Mouse (Mus musculus) R1 (cell line): ENCODE results near the gene Ramp3.

Source experiments
- DNase-seq: peaks from one replicate; pipeline ENCODE4 v3.0.0-alpha.2; 2018; ENCODE audit warnings: low read depth, low spot score

Ramp3 gene

DNA sequence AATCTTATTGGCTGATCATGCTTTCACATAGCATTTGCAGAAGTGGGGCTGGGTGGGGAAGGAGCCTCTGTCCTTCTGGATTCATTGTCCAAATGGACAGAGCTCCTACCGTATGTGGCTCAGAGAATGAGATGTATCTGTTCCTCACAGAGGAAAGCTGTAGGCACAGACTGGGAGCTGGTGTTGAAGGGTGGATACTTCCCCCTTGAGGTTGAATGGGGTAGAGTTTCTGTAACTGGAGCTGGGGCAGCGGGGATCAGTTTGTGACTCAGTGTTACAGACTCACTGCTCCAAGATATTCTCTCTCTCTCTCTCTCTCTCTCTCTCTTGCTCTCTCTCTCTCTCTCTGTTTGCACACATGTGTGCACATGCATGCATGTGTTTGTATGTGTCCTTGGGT lies 11.7 kb downstream of the Ramp3 start:
- DNase-seq: no peak

DNA sequence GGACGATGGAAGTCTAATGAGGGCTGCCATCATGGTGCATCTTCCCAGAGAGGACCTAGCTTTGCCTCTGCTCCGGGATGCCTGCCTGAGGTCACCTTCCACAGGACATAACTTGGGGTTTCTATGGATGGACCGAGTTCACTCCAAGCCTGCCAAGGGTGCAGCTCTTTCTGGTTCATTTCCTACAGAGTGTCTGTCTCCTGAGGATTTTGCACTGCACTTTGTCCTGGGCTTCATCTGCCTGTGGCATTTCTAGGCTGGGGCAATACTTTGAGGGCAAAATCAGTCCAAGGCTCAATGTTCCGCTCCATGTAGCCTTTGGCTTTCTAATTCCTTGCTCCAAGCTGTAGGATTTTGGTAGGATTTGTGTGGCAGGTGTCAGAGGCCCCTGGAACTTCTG lies 12.5 kb downstream of the Ramp3 start:
- DNase-seq: no peak

DNA sequence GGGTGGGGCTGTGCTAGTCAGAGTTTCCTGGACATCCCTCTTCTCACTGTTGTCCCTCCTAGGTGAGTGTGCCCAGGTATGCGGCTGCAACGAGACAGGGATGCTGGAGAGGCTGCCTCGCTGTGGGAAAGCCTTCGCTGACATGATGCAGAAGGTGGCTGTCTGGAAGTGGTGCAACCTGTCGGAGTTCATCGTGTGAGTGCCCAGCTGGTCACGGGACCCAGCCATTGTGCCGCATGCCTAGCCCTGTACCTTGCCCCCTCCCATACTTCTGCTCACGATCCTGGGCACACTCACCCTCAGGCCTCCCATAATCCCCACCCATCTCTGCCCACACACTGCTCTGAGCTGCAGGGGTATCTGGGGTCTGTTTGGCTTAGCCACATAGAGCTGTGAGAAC lies 16.4 kb downstream of the Ramp3 start:
- DNase-seq: no peak

DNA sequence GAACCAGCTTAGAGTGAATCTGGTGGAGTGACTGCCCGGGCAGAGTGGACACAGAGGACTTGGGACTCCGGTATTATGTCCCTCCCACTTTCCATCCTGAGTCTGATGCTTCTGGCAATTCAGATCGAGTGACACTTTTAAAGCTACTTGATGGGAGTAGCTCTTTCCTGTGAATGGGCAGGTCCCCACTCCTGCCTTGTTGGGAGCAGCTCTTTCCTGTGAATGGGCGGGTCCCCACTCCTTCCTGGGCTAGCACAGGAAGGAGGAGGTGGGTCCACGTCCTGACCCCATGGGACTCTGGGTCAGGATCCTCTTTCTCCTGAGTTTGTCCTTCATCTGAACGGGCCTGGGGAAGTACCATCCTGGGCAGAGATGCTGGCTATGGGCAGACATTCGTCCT lies 17.1 kb downstream of the Ramp3 start:
- no peak for DNase-seq

- DNase-seq: no peak
Observed at GRCm38 (mm10) chr11:6676641-6677040, 18.3 kb downstream of the Ramp3 start.

DNA sequence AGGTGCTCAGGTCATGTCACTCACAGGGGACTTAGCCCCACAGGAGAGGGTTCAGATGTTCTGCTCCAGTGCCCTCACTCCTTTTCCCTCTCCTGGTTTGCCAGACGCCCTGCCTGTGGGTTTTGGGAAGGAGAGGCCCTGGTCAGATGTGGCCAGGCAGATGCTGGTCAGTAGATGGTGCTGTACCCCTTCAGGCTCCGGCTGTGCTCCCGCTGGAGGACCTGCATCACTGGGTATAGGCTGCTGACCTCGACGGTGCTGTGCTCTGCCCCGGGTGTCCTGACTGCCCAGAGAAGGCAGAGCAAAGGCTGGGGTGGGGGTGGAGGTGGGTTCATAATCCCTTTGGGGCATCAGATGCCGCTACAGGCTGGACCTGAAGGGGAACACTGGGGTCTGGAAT lies 19.2 kb downstream of the Ramp3 start:
- no peak for DNase-seq

DNA sequence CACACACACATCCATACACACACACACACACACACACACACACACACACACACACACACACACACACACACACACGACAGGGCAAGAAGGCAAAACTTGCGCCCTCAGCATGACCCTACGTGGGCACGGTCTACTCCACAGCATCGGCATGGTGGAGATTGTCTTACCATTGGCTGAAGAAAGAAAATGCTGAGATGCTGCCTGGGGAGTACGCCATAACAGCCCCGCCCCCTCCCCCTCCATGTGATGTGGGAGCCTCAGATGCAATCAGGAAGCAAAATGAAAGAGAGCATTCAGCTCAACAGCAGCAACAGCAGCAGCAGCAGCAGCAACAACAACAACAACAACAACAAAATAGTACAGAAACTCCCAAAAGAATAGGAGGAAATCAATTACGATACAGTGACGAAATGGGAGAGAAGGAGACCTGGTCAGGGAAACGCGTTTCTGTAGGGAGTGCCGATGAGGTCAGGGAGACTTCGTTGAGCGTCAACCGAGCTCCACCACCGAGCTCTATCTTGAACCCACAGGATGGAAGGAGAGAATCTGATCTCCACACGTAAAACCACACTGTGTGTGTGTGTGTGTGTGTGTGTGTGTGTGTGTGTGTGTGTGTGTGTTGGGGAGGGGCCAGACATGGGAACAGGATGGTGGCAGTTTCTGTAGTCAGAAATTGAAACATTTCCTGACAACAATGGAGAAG lies 21.5 kb downstream of the Ramp3 start:
- DNase-seq: peak; percentile 57

DNA sequence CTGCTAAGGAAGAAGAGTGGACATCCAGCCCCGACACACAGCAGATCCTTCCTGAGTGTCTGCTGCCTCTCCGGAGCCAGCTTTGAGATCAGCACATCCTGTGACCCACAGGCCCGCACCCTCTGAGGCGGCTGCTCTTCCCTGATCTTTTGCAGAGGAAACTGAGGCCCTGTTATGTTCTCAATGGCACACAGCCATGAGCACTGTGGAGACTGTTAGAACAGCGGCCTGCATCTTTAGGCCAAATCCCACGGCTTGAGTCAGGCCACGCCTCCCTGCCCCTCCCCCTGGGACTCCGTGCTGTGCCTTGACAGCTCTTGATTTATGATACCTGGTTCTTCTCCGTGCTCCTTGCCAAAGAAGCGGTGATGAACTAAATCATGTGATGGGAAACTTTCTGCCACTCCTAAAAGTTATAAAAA lies 22.1 kb downstream of the Ramp3 start:
- DNase-seq: peak; percentile 89

DNA sequence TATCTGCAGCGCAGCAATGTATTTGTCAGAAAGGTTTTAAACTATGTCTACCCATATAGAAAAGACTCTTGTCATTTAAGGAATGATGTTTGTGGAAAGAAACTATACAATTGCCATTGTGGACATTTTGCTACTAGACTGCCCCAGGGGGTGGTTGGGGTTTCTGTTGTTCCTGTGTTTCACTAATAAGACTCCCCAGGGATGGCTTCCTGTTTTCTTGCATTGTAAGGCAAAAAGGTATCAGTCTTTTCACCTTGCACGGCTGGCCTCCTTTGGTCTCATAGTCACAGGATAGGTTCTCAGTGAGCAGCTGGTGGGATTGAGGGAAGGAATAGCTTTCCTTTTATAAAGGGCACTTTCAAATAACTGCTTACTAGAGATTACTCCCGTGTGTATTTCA lies 26.4 kb downstream of the Ramp3 start:
- DNase-seq: peak; percentile 93

DNA sequence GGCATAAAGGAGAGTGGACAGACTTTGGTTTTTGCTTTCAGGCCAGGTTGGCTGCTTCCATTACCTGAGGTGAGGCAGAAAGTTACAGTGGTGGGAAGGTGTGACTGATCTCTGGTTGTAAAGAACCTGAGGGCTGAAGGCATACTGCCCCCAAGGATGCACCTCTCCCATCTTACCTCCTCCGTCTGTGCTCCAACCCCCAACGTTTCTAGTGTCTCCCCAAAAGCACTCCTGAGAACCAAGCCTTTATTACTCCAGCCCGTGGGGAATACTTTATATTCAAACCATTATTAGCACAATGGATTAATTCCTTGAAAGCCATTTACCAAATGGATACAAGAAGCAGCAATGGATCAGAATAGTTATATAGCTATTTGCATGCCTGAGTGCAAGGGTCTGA lies 30.6 kb downstream of the Ramp3 start:
- DNase-seq: no peak

- no peak for DNase-seq
Observed at GRCm38 (mm10) chr11:6692341-6692740, 34.0 kb downstream of the Ramp3 start.

- no peak for DNase-seq
Observed at GRCm38 (mm10) chr11:6694114-6694513, 35.8 kb downstream of the Ramp3 start.

DNA sequence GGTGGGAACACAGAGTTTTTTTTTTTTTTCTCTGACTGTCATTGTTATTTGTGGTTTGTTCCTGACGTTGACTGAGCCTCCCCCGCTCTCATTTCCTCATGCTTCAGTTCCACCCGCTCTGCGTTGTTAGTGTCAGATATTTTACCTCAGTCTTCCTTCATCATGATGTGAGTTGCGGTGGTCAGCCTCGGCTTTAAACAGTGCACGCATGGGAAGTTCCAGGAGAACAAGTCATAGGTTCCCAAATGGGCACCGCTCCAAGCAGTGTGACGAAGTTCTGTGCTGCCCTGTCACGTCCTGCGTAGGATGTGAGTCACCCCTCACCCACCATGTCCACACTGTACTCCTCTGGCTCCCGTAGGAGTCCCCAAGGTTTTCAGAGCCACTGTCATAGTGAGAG lies 36.9 kb downstream of the Ramp3 start:
- no peak for DNase-seq

DNA sequence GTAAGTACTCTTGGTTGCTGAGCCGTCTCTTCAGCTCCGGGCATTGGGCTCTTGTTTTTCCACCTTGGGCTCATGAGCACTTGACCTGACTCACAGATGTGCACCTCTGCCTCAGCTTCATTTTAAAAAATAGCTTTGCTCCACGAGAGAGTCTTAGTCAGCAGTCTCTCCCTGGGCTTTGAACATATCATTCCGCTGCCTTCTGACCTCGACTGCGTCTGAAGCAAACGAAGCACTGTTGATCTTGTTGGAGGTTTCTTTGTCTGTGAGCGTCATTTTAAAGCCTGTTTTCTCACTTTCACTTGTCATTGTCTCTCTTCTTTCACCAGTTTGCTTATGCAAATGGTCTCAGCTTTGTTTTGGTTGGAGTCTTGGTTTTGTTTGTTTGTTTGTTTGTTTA lies 38.2 kb downstream of the Ramp3 start:
- DNase-seq: no peak

DNA sequence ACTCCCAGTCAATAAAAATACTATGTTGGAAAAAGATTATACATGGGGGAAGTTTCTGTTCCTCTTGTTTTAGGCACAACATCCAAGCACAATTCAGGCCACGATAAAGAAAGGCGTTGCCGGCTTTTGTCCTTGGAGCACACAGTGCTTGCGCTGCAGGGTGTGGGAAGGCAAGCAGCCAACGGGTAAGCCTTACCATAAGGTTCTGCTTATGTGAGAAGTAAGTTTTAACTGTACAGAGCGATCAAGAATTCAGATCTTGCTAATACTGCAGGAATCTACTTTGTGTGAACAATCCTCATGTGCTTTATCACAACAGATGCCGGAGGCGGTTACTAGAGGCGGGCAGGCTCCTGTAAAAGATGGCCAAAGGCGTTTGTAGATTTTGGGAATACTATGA lies 39.4 kb downstream of the Ramp3 start:
- peak; percentile 42 for DNase-seq

DNA sequence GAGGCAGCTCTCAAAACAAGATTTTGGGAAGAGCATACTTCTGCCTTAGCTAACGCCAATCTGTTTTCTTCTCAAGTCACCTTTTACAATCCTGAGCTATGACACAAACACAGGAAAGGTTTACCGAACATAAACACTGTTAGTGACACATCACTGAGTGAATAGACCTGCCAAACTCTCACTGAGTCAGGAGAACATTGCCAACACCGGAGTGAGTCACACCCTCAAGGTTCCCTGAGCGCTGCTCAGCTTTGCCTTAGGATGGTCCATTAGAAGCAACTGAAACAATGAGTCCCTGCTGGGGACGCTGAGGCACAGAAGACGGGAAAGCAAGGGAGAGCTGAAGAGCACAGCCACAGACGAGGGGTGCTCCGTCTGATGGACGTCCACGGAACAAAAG lies 40.0 kb downstream of the Ramp3 start:
- no peak for DNase-seq

DNA sequence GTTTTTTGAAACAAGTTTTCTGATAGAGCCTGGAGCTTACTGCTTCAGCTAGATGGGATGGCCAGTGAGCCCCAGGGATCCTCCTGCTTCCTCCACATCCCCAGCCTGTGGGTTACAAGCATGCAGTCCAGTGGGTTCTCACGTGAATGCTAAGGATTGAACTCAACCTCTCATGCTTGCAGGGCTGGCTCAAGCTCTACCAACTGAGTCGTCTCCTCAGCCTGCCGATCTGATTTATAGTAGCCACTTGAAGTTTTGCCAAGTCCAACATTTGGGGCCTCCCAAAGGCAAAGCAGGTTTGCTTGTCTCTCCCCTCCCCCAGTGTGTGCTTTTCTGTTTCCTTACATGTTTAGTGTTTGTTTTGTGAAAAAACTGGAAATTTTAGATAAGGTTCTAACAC lies 43.9 kb downstream of the Ramp3 start:
- no peak for DNase-seq

GRCm38 (mm10) chr11:6704851-6705250 lies 46.5 kb downstream of the Ramp3 start:
- no peak for DNase-seq

DNA sequence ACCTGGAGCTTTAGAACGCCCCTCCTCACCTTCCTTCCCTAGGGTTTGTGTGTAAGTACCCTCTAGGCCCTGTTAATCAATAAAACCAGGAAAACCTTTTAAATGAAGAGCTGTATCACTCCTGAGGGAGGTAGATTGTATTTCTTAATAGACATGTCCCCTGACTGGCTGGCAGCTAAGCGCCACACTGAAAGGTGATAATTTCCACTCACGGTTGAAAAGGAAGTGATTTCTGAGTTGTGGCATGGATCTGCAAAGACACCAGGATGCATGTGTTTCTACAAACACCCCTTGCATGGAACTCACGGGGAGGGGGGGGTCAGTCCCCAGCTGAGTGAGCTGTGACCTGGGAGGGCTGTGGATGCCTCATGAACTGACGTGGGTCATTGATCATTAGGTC lies 47.2 kb downstream of the Ramp3 start:
- DNase-seq: no peak

- DNase-seq: no peak
Observed at GRCm38 (mm10) chr11:6706796-6707195, 48.5 kb downstream of the Ramp3 start.

DNA sequence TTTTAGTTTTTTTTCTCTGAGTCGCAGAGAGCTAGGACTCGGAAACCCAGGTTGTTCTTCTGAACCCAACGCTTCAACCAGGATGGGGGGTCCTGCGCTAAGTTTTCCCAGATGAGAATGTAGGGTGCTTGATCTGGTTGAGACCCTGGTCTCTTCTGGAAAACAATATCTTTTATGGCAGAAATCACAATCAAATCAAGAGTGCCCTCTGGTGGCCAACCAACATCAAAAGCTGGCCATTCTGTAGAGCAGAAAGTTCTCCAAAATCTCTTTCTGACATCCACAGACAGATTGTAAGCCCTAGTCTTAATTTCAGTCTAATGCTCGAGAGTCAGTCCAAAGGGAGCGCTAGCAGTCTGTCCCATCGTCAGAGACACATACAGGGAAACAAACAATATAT lies 50.1 kb downstream of the Ramp3 start:
- no peak for DNase-seq

- peak; percentile 61 for DNase-seq
Observed at GRCm38 (mm10) chr11:6710409-6710808, 52.1 kb downstream of the Ramp3 start.

GRCm38 (mm10) chr11:6720746-6721145 lies 62.4 kb downstream of the Ramp3 start:
- no peak for DNase-seq

- DNase-seq: no peak
Observed at GRCm38 (mm10) chr11:6726921-6727320, 68.6 kb downstream of the Ramp3 start.
